Mouse (Mus musculus) embryo, embryonic 11 days (tissue): ENCODE measurements around the gene Psg26.
A peak's percentile ranks its signal among the peaks of the same experiment; 100 is the strongest.
"Not testable (repeated sequence)": the region's sequence is repeated elsewhere in the genome, so short reads cannot be mapped to it uniquely, and the experiment has no call there.

Experiments
- DNase-seq: peaks from one replicate; pipeline ENCODE4 v3.0.0-alpha.2; 2015

The Psg26 gene

DNA sequence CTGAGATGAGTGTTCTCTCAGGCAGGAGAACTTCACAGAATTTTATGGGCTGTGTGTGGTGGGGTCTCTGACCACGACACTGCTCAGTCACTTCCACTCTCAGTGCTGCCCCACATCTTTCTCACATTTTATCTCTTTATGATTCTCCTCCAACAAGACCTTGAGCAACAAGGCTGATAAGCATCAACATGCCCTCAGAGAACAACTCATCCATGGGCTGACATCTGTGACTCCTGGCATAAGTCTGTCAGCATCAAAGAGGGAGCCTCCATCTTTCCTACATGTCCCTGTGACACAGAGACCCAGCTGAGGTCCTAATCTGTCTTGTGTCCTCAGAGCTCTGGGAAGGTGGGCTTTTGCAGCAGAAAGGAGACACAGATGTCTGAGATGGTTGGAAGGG lies at the start of gene Psg26:
Gene Psg26 (minus strand): TSS at position 101 of the 400 bp plus-strand sequence.
- no peak for DNase-seq

GRCm38 (mm10) chr7:18533420-18533819 lies 49.4 kb upstream of the Psg26 start:
- no peak for DNase-seq

GRCm38 (mm10) chr7:18532169-18532568 lies 48.2 kb upstream of the Psg26 start, which contains the start of gene Psg25:
Gene Psg25 (minus strand): TSS chr7:18532269.
- DNase-seq = no peak

DNA sequence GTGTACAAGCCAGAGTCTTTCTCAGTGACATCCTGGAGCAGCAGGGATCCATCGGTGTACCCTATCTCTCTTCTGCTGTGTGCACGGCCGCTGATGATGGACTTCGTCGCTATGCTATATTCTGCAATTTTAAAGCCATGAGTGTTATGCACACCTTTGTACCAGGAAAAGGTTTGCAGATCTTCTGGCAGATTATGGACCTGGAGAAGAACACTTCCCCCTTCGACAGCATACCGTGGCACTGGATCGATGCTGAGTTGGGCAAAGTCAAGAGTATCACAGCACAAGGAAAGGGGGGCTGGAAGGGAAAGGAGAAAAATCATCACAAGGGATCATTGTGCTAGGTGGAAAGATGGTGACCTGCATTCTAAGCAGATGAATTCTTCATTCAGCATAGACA lies 40.7 kb upstream of the Psg26 start:
- no peak for DNase-seq

GRCm38 (mm10) chr7:18512848-18513247 lies 28.9 kb upstream of the Psg26 start:
- not testable (repeated sequence) for DNase-seq

DNA sequence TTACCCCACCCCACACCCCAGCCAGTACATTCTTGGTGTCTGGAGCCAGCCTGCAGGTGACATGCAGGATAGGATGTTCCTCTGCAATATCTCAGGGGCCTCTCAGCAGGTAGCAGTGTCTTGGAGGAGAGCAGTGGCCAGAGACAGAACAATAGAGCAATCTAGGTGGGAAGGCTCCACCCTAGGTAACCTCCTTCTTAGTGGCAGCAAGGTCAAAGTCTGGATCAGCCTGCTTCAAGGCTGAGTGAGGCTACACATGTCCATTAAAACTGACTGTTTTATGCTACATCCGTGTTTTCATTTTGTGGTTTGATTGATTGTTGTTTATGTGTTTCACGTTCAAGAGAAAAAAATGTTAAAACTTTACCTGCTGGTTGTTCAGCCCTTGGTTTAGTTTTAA lies 28.4 kb upstream of the Psg26 start:
- not testable (repeated sequence) for DNase-seq

GRCm38 (mm10) chr7:18511479-18511878 lies 27.5 kb upstream of the Psg26 start:
- peak; percentile 43 for DNase-seq

- DNase-seq = not testable (repeated sequence)
These were observed 52.0 kb downstream of the Psg26 start, which contains the start of gene Psg28 for GRCm38 (mm10) chr7:18431941-18432340. Gene Psg28 (minus strand): TSS chr7:18432041.
